In genomic region chr11:11097606-11098005, GRCm38 (mm10) we compare ENCODE assay signal across 28 mouse cellular contexts.
"Had no signal": no experiment of that assay in that cellular context is flagged by ENCODE, and none has a peak within 500 bp of the region (broad histone marks: within the 10 kb centered on the region; RNA-seq: fewer than 3 reads in every experiment).

No protein-coding gene starts in this region.

- H3K9me3 ChIP-seq: heart, embryonic 10.5 days; heart, embryonic 12.5 days; hindbrain, embryonic 10.5 days; hindbrain, embryonic 12.5 days; intestine, embryonic 15.5 days; limb, embryonic 10.5 days; limb, embryonic 12.5 days; liver, embryonic 13.5 days; liver, embryonic 15.5 days had no signal

- H3K27me3 ChIP-seq: heart, embryonic 12.5 days; intestine, embryonic 15.5 days; limb, embryonic 12.5 days; liver, embryonic 13.5 days; liver, embryonic 15.5 days had no signal

- H3K27ac ChIP-seq: gastrocnemius, adult 2 months; heart, embryonic 10.5 days; hindbrain, embryonic 10.5 days; hindbrain, embryonic 12.5 days; hindbrain, embryonic 14.5 days; intestine, embryonic 15.5 days; layer of hippocampus, adult 2 months; left cerebral cortex, adult 2 months; limb, embryonic 10.5 days; limb, embryonic 12.5 days; liver, embryonic 13.5 days; liver, embryonic 15.5 days had no signal

- H3K9ac ChIP-seq: heart, embryonic 12.5 days; hindbrain, embryonic 12.5 days; hindbrain, embryonic 14.5 days; intestine, embryonic 15.5 days; limb, embryonic 12.5 days; liver, embryonic 13.5 days; liver, embryonic 15.5 days had no signal

- H3K4me2 ChIP-seq: heart, embryonic 12.5 days; hindbrain, embryonic 12.5 days; hindbrain, embryonic 14.5 days; intestine, embryonic 15.5 days; limb, embryonic 12.5 days; liver, embryonic 11.5 days; liver, embryonic 13.5 days; liver, embryonic 15.5 days had no signal

- H3K4me1 ChIP-seq: heart, embryonic 10.5 days; heart, embryonic 12.5 days; hindbrain, embryonic 10.5 days; hindbrain, embryonic 12.5 days; intestine, embryonic 15.5 days; limb, embryonic 10.5 days; limb, embryonic 12.5 days; liver, embryonic 13.5 days; liver, embryonic 15.5 days had no signal

- H3K4me3 ChIP-seq: gastrocnemius, adult 2 months; heart, embryonic 10.5 days; heart, embryonic 12.5 days; hindbrain, embryonic 10.5 days; hindbrain, embryonic 12.5 days; intestine, embryonic 15.5 days; layer of hippocampus, adult 2 months; left cerebral cortex, adult 2 months; limb, embryonic 10.5 days; limb, embryonic 12.5 days; liver, embryonic 13.5 days; liver, embryonic 15.5 days had no signal

- DNase-seq: gastrocnemius, adult 2 months; gastrocnemius, postnatal 10 days; gastrocnemius, postnatal 25 days; heart, adult 18-20 months; heart, postnatal 10 days; heart, postnatal 4 days; kidney, adult 18-20 months; kidney, adult 8-10 months; kidney, postnatal 10 days; kidney, postnatal 25 days; kidney, postnatal 4 days; liver; liver, embryonic 13.5 days had no signal

- H3K36me3 ChIP-seq: heart, embryonic 10.5 days; heart, embryonic 12.5 days; hindbrain, embryonic 10.5 days; hindbrain, embryonic 12.5 days; intestine, embryonic 15.5 days; limb, embryonic 10.5 days; limb, embryonic 12.5 days; liver, embryonic 13.5 days; liver, embryonic 15.5 days had no signal

- ATAC-seq: hindbrain, embryonic 16.5 days; inflammation-experienced regulatory T-cells, adult 6 months; intestine, embryonic 15.5 days; intestine, postnatal 0 days had no signal
